Mouse (Mus musculus): ENCODE results near the gene Sgcb.

GRCm38 (mm10) chr5:73626842-73627241 lies 20.7 kb downstream of the Sgcb start:
- TF ChIP-seq POLR2A (IDR thresholded peaks at IDR 0.05; ENCODE audit: low read depth, low read length) (no peak), CTCF (IDR thresholded peaks at IDR 0.05; ENCODE audit: extremely low read depth, insufficient read length, insufficient replicate concordance, low read depth, low read length) (no peak)
